Mouse (Mus musculus) urinary bladder, postnatal 25 days (tissue): ENCODE results near the gene Slc25a29.
A peak's percentile ranks its signal among the peaks of the same experiment; 100 is the strongest.
"Not testable (repeated sequence)": the region's sequence is repeated elsewhere in the genome, so short reads cannot be mapped to it uniquely, and the experiment has no call there.

ENCODE experiments used
- DNase-seq: peaks from one replicate; pipeline ENCODE4 v3.0.0; 2022; ENCODE audit warnings: low spot score

Slc25a29 gene

DNA sequence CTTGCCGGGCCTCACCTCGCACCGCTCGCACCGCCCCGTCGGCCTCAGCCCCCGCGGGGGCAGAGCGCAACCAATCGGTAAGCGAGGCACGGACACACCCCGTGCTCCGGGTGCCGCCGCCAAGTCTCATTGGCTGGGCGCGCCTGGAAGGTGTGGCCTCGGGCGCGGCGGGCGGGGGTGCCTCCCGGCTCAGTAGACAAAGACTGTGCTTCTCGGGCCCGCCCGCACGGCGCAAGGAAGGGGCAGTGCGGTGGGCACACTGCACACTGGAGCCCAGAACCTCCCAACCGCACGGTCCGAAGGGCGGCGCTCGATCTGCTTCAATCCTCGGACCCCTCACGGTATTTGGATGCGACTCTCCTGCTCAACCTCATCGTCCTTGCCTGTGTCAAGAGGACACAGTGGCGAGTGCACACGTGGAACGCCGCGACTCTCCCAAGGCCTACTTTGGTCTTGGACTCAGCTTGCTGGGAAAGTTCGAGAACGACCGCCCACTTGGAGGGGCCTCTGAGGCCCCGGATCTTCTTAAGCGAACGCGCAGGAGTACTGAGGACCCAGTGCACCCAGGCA lies at the start of gene Slc25a29, which contains the start of gene Slc25a47:
Slc25a29 (minus strand) TSS at position 44 of the 570 bp plus-strand sequence.
Slc25a47 (plus strand) TSS at position 207 of the 570 bp plus-strand sequence.
- peak; percentile 95 for DNase-seq

DNA sequence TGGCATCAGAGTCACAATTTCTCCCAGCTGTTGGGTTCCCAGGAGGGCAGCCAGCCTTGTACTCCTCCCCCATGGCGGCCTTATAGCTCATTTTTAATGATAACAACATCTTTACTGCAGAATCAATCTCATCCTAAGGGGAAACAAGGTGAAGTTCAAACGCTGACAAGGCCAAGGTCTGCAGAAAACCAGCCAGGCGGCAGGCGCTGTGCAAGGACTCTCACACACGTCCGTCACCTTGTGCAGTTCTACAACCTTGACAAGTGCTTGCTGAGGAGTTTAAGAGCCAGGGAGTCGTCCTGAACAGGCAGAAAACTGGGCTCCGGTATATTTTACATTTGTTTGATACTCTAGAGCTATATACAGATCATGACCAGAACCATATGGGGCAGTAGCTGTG lies 47.1 kb upstream of the Slc25a29 start:
- no peak for DNase-seq

DNA sequence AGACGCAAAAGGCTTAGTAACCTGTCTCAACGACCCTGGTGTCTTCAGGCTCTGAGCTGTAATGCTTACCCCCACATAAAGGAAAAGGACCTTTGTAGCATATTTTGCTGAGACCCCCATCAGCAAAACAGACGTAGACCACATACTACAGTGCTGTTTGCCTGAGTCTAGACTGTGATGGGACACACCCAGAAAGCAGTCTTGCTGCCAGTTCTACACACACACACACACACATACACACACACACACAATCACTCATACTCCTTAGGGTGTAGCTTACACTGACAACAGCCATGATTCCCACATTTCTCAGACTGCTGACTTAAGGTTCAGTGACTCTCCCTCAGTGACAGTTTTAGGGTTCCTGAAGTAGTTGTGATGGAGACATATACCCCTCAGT lies 45.5 kb upstream of the Slc25a29 start:
- no peak for DNase-seq

DNA sequence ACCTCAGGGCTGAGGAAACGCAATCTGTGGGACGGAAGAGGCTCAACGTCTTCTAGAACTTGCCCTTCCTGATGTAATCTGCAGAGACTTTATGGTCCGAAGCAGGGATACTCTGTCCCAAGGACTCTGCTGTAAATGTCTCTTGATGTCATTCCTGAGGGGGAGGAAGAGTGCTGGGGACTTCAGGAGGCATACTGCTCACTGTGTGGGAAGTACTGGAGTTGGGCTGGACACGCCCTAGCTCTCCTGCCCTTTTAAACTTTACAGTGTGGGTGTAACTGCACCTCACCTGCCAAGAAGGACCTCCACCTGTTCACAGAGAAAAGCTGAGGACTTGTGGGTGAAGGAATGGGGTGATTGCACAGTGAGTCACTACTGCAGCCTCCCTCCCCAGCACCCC lies 44.9 kb upstream of the Slc25a29 start:
- DNase-seq = no peak

DNA sequence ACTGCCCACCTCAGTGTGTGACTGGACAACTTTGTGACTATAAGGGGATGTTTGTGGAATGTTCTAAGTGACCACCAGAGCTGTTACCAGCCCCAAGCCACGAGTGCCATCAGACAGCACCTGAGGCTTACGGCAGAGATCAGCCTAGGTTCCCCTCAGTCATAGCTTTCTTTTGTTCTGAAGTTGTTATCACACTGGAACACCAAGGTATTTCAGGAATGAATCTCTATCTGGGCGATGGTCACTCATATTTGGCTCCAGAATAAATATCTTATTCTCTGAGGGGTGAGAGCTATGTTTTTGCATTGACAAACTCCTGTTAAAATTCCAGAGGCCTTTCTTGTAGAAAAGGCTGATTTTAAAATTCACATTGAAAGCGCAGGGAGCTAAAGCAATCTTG lies 43.5 kb upstream of the Slc25a29 start:
- no peak for DNase-seq

DNA sequence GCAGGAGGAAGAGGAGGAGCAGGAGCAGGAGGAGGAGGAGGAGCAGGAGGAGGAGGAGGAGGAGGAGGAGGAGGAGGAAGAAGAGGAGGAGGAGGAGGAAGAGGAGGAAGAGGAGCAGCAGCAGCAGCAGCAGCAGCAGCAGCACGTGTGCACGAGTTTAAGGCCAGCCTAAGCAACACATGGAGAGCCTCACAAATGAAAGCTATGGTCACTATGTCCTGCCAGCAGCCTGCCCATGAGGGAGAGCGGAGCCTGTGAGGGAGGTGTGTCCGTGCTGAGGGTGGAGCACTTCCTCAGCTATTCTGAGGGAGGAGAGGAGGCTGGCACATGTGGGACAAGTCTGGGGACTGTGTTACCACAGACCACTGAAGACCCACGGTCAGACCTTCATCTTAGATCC lies 37.4 kb upstream of the Slc25a29 start:
- no peak for DNase-seq

DNA sequence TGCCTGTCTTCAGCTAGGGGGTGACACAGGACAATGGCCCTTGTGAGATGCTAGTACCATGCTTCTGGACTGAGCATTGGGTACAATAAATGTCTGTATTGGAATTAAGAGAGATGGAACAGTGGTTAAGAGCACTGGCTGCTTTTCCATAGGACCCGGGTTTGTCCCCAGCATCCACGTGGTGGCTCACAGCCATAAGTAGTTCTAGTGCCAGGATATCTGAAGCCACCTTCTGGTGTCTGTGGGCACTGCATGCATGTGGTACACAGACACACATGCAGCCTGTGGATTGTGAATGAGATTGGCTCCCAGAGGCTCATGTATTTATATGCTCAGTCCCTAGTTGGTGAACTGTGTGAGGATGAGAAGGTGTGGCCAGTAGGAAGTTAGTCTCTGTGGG lies 33.9 kb upstream of the Slc25a29 start:
- DNase-seq = no peak

DNA sequence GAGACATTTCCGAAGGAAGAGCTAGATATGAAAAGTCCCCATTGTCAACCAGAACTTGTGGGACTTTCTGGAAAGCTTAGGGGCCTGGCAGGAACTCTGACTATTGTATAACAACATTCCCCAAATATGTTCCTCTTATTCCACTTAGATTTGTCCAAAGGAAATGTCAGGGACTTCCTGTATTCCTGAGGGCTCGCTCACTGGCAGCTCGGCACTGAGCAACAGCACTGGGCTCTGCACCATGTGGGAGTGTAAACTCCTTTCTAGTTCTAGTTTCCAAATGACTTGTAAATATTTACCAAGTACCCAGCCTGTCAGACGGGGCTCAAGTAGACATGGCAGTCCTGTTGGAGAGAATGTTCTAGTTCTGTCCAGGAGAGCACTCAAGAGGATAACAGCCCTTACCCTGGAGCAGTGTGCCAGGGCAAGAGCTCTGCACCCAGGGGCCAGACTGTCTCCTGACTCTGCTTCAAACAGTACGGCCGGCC lies 29.4 kb upstream of the Slc25a29 start:
- DNase-seq = no peak

DNA sequence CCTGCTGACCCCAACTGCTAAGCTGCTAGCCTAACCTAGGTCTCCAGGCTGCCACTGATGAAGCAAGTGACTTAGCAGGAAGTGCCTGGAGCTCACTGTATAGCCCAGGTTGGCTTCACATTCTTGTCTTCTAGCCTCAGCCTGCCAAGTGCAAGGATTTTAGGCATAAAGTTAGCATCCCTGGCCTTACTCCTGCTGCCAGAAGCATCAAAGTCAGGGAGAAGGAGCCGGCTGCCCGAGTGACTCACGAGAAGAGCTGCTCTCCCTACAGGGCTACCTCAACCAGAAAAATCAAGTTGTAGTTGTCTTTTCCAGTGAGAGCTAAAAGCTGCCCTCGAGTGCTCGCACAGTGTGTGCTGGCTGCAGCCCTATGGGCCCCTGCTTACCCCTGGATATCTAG lies 22.8 kb upstream of the Slc25a29 start:
- DNase-seq = no peak

DNA sequence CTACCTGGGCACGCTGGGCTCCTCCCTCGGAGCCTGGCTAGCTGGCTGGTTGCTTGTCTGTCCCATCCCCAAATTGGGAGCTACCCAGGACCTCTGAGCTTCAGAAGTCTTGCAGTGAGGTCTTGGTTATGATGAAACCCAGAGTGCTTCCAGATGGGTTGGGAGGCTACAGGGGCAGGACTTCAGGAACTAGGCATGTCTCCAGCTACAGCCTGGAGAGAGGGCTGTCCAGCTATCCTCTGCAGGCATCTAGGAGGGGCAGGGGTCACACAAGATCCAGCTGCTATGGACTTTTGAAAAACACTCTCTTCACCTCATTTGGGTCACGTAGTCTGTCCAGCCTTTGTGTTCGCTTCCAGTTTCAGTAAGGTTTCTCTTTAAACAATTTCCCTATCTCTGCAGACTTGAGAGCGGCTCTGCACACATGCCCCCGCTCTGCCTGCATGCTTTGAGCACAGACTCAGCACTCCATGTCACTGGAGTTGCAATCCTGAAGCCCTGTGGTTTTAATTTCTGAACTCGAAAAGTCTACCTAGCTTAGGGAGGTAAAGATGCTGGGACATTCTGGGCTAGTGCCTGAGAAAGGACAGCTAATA lies 22.0 kb upstream of the Slc25a29 start:
- no peak for DNase-seq

DNA sequence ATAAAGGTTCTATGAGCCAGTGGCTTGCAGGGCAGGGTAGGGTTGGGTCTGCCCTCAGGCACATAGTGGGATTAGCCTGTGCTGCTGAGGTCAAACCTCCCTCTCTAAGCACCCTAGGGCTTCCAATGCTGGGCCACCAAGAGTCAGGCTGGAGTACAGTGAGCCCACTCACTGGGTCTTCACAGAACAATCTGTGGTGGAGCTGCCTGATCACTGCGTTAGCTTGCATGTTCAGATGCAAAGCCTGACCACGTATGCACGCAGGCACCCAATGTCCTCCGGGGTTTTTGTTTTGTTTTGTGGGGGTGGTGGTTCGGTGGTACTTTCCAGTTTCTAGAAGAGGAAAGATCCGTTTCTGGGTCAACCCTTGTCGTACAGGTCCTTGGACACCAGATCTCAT lies 21.4 kb upstream of the Slc25a29 start:
- no peak for DNase-seq

DNA sequence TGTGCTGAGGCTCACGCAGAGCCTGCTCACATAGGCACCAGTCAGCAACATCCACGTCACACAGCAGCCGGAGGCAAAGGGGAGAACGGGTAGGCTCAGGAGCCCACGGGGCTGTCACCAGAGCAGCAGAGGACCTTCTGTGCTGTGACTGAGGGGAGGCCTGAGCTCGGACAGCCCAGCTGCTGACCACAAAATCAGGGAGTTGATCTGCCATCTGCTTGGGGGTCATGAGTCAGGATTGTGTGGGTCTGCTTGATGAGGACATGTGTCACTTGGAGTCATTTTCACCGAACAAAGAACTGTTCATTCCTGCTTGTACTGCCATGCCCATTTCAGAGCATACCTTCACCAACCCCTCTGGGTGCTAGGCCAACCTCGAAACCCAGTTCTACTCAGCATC lies 20.5 kb upstream of the Slc25a29 start:
- DNase-seq = no peak

DNA sequence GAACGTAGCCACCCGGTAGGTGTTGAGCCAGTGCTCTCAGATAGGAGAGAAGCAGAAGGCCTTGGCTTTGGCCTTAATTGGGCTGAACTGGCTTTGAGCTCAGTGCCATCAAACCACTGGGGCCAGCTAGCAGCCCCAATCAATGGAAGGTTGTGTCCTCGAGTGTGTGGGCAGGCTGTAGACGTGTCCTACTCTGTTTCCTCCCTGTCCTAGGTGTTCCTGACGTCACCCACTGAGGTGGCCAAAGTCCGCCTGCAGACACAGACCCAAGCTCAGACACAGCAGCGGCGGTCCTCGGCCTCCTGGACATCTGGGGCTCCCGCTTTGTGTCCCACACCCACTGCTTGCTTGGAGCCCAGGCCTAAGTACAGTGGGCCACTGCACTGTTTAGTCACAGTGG lies 19.4 kb upstream of the Slc25a29 start:
- DNase-seq = no peak

DNA sequence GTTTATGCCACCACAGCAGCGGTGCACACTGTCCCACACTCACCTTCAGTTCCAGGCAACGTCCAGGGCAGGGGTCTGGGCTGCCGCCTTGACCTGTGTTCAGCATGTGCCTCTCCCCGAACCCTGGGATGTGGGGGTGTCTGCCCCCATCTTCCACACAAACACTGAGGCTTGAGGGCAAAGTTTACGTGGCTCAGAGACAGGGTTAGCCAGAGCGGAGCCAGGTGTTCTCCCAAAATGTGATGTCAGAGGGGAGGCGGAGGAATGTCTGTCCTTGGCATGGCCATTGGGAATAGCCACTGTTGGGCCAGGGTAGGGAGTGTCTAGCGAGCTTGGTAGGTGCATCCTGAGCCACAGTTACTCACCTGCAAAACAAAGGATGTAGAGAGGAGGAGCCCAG lies 17.1 kb upstream of the Slc25a29 start:
- DNase-seq = no peak

DNA sequence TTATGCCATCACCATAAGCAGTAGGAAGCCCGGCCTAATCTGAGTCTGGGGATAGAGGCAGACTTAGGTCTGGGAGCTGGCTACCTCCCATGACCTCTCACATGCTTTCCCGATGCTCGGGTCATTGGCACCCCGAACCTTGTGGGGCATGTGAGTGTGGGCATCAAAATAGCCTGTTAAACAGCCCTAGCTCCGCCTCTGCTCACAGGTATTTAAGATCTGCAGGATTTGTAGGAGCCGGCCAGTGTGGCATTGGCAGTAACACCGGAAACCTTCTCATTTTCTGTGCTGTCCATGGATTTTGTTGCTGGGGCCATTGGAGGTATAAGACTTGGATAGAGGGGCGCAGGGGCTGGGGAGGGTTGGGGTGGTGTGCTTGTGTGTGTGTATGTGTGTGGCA lies 15.2 kb upstream of the Slc25a29 start:
- no peak for DNase-seq

DNA sequence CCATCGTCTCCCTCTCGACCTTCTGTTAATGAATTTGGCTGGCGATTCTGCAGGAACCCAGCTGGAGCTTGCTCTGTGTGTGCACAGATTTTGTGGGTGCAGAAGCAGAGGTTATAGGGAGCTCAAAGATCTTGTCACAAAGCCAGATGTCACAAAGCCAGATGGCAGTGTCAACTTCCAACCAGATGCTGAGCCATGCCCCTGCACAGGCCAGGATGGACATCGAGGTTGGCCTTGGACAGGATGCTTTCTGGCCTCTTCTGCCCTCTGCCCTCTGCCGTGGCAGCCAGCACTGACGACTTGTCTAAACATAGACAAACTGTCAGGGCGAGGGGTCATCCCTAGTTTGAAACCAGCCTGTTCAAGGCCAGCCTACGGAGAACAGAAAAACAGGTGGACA lies 14.4 kb upstream of the Slc25a29 start:
- DNase-seq = no peak

DNA sequence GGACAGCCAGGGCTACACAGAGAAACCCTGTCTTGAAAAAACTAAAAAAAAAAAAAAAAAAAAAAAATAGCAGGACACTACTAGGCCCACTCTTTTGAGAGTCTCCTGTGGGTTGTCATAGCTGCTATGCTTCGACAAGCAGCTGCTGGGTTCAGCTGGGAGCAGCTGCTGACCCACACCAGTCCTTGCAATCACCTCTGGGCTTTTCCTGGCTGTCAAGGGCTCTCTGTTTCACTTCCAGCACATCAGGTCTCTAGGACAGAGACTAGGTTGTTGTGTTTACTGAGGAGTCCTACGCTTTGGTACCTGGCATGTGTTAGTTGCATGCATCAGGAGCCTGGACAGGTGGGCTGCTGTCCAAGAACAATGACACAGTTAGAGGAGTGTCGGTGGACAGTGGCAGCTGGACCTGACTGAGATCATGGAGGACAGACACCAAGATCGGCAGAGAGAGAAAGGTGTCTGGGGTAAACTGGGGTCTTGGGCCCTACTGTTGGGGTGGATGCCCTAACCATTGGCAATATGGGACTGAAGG lies 13.9 kb upstream of the Slc25a29 start:
- no peak for DNase-seq

DNA sequence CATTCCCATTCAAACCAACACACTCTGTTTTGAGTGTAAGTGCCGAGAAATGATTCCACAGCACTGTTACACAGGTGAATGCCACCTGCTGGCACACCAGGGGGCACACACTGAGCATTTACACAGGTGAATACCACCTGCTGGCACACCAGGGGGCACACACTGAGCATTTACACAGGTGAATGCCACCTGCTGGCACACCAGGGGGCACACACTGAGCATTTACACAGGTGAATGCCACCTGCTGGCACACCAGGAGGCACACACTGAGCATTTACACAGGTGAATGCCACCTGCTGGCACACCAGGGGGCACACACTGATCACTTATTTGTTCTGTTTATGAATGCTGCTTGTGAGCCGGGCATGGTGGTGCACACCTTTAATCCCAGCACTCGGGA lies 12.3 kb upstream of the Slc25a29 start:
- not testable (repeated sequence) for DNase-seq

DNA sequence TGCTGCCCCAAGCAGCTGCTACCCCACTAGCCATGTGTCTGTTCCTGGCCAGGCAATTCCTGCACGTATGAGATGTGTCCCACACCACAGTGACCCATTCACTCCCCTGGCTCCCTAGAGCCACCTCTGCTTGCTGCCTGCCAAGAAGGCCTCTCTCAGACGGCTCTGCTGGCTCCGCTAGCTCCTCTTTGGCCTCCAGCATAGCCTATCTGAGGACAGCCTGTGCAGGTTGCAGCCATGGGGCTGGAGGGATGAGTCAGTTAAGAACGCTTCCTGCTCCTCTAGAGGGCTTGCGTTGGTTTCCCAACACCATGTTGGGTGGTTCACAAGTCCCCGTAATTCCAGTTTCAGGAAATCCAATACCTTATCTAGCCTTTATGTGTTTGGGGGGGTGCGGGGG lies 7.0 kb upstream of the Slc25a29 start:
- DNase-seq = no peak

DNA sequence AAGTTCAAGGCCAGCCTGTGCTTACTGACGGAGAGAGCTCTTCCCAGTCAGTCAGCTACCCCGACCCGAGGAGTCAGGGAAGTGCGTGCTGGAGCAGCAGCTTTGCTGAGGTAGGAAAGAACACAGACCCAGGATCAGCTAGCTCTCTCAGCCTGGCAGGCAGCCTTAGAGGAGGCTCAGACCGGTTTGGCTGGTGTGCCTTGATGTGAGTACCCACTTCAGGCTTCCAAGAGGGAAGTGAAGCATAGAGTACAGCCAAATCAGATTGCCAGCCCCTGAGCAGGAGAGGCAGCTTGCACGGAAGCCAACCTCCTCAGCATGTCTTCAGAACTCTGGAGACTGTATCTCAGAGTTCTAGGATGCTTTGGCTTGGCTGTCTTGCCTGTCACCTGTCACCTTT lies 5.5 kb upstream of the Slc25a29 start:
- peak; percentile 44 for DNase-seq

DNA sequence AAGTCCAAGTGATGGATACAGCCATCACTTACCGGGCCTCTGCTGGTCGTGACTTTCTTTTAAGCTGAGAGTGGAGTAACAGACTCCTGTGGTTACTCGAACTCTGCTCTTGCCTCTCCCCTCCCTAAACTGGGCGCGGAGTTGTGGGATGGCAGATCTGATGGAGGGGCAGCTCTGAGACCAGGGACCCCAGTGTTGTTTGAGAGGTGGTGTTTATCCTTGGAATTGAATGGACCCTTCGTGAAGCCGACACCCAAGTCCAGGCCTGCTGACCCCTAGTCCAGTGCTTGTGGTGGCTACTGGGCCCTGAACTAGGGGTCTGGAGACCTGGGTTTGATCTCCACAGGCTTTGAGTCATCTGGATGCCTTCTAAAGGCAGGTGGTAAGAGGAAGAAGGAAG lies 1.0 kb upstream of the Slc25a29 start:
- DNase-seq = no peak

DNA sequence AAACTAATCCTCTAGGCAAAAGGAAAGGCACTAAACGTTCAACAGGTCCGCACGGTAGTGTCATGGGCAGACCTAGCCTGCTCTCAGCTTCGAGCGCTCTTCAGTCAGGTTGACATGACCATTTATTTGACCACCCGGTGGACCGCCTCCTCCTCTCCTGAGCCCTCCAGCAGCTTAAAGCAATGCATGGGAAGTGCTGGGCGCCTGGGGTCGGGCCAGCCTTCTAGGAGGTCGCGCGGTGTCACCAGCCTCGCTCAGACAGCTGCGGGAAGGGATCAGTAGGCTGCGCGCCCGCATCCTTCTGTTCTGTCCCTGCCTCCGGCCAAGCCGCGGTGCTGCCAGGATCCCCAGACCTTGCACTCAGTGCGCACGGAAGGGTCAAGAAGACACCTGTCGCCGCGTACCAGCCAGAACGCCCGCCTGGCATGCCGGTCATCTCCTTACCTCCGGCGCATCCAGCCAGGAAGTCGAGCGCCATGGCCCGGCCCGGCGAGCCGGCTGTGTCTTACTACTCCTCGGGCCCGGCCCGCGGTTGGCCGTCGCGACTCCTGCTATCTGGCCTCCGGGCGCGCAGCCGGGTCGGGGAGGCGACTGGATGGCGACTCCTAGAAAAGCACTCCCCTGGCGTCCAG lies 359 bp downstream of the Slc25a29 start:
- no peak for DNase-seq

DNA sequence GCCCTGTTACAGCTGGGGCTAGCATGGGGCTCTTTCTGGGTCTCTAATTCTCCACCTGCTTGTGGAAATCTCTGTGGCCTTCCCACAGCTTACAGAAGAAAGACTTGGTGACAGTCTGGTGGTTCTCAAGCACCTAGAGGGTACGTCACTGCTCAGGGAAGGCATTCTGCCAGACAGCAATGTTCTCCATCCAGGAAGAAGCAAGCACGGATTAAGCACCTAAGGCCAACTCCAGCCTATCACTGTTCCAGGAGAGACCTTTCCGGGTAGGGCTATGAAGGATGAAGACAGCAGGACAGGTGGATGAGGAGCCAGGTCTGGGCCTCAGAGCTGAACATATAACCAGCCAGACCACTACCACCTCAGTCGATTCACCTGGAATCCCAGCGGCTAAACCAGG lies 897 bp downstream of the Slc25a29 start:
- no peak for DNase-seq
